Mouse (Mus musculus) midbrain, embryonic 11.5 days (tissue): ENCODE results near the gene Ninl. TPM values are rescaled to one million over a fixed set of nuclear protein-coding genes. Genes with fewer than 3 reads are reported as not detected.
A peak's percentile ranks its signal among the peaks of the same experiment; 100 is the strongest.

Experiments used
- ATAC-seq: fragments of 200-750 bp; cut with Nextera tagmentation; 2 replicates; pipeline ENCODE4 v1.8.0; 2017; ENCODE audit warnings: moderate TSS enrichment, moderate library complexity; ENCODE audit not compliant: low FRiP score
- DNase-seq: peaks from one replicate; pipeline ENCODE4 v3.0.0; 2015; ENCODE audit warnings: low spot score; ENCODE audit errors: missing footprints
- H3K27ac ChIP-seq: fragments of 300-500 bp; sonication (generic); 2 replicates; pipeline ENCODE4 v1.5.1; 2014; ENCODE audit warnings: low read depth, low read length
- H3K27me3 ChIP-seq: fragments of 300-500 bp; sonication (generic); 2 replicates; pipeline ENCODE4 v1.6.1; 2014; ENCODE audit warnings: mild to moderate bottlenecking, low read length, moderate library complexity, mixed read lengths; ENCODE audit not compliant: control insufficient read depth, insufficient read depth
- H3K36me3 ChIP-seq: fragments of 300-500 bp; sonication (generic); 2 replicates; pipeline ENCODE4 v1.6.1; 2014; ENCODE audit warnings: mild to moderate bottlenecking, low read length, moderate library complexity, mixed read lengths; ENCODE audit not compliant: control insufficient read depth, insufficient read depth
- H3K4me1 ChIP-seq: fragments of 300-500 bp; sonication (generic); 2 replicates; pipeline ENCODE4 v1.6.1; 2014; ENCODE audit warnings: low read length; ENCODE audit not compliant: control insufficient read depth, insufficient read depth
- H3K4me2 ChIP-seq: fragments of 300-500 bp; sonication (generic); 2 replicates; pipeline ENCODE4 v1.6.1; 2014; ENCODE audit warnings: mild to moderate bottlenecking, moderate library complexity
- H3K4me3 ChIP-seq: fragments of 300-500 bp; sonication (generic); 2 replicates; pipeline ENCODE4 v1.5.1; 2014; ENCODE audit warnings: low read depth, low read length
- H3K9ac ChIP-seq: fragments of 300-500 bp; sonication (generic); 2 replicates; pipeline ENCODE4 v1.6.1; 2014; ENCODE audit warnings: low read length
- H3K9me3 ChIP-seq: fragments of 300-500 bp; sonication (generic); 2 replicates; pipeline ENCODE4 v1.6.1; 2016; ENCODE audit warnings: low read length; ENCODE audit not compliant: control insufficient read depth
- WGBS: fragments of 180-500 bp; shearing (Covaris S2); extraction: QIAGEN DNeasy Blood & Tissue Kit; methylation state at CpG from one replicate; pipeline ENCODE4 v1.1.7; 2014; 5-methylcytosine and 5-hydroxymethylcytosine counted together
- polyA plus RNA-seq: library from polyadenylated mRNA; unstranded; fragments of >200 nt; fragmentation: Nextera tagmentation; extraction: Ambion mirVana; gene quantifications from 2 replicates; pipeline ENCODE4 v1.2.1, GENCODE M21; 2014

Ninl gene
- polyA plus RNA-seq, 1 experiment from 2014 or later = 11.6 TPM

- Histone ChIP-seq H3K4me1 (no peaks in the 10 kb centered on the region), H3K27ac (no peak overlapping the region), H3K4me3 (no peak overlapping the region), H3K9ac (no peak overlapping the region), H3K9me3 (no peaks in the 10 kb centered on the region), H3K36me3 (no peaks in the 10 kb centered on the region), H3K27me3 (no peaks in the 10 kb centered on the region), H3K4me2 (no peak overlapping the region)
- ATAC-seq (no peak), DNase-seq (no peak)
- WGBS = 88% methylated on average over 10 of the region's 10 CpGs
Observed at GRCm38 (mm10) chr2:151021158-151021557, 18.0 kb downstream of the Ninl start.

GRCm38 (mm10) chr2:151015316-151015715, 23.9 kb downstream of the Ninl start:
- ATAC-seq (no peak), DNase-seq (no peak)
- Histone ChIP-seq H3K4me2 (no peak overlapping the region), H3K36me3 (no peaks in the 10 kb centered on the region), H3K4me1 (no peaks in the 10 kb centered on the region), H3K9me3 (no peaks in the 10 kb centered on the region), H3K4me3 (no peak overlapping the region), H3K27me3 (no peaks in the 10 kb centered on the region; the same call in 1 of the 2 replicates), H3K27ac (no peak overlapping the region), H3K9ac (no peak overlapping the region)
- WGBS = 87% methylated on average over 2 of the region's 2 CpGs

GRCm38 (mm10) chr2:151011273-151011672, 27.9 kb downstream of the Ninl start:
- WGBS = 83% methylated on average over 1 of the region's 1 CpGs
- H3K4me3 ChIP-seq = no peak overlapping the region
- no peak for ATAC-seq
- no peaks in the 10 kb centered on the region for H3K9me3 ChIP-seq
- no peak overlapping the region for H3K9ac ChIP-seq
- no peak for DNase-seq
- H3K4me2 ChIP-seq = no peak overlapping the region
- H3K27me3 ChIP-seq = no peaks in the 10 kb centered on the region; the same call in 1 of the 2 replicates
- no peak overlapping the region for H3K27ac ChIP-seq
- no peaks in the 10 kb centered on the region for H3K36me3 ChIP-seq
- H3K4me1 ChIP-seq = peaks cover 11% of the 10 kb centered on the region

- DNase-seq (no peak), ATAC-seq (peak; percentile 73)
- H3K4me1 ChIP-seq = peaks cover 11% of the 10 kb centered on the region
- WGBS = 77% methylated on average over 1 of the region's 1 CpGs
- H3K9me3 ChIP-seq = no peaks in the 10 kb centered on the region
- H3K4me2 ChIP-seq = peak overlapping the region; percentile 75
- no peak overlapping the region for H3K27ac ChIP-seq
- peak overlapping the region; percentile 54 for H3K4me3 ChIP-seq
- no peaks in the 10 kb centered on the region for H3K36me3 ChIP-seq
- no peaks in the 10 kb centered on the region; the same call in 1 of the 2 replicates for H3K27me3 ChIP-seq
- peak overlapping the region; percentile 80; the same call in 1 of the 2 replicates for H3K9ac ChIP-seq
Observed at GRCm38 (mm10) chr2:151009515-151010085, 29.6 kb downstream of the Ninl start.

- Histone ChIP-seq H3K4me1 (peaks cover 11% of the 10 kb centered on the region), H3K27me3 (no peaks in the 10 kb centered on the region; the same call in 1 of the 2 replicates), H3K4me2 (peak overlapping the region; percentile 75), H3K9ac (peak overlapping the region; percentile 80), H3K27ac (no peak overlapping the region), H3K4me3 (peak overlapping the region; percentile 54), H3K9me3 (no peaks in the 10 kb centered on the region), H3K36me3 (no peaks in the 10 kb centered on the region)
- ATAC-seq (peak; percentile 95), DNase-seq (peak; percentile 98)
- 0% methylated on average over 57 of the region's 57 CpGs for WGBS
Observed at GRCm38 (mm10) chr2:151008939-151009509, 30.2 kb downstream of the Ninl start.

GRCm38 (mm10) chr2:151008517-151008932, 30.7 kb downstream of the Ninl start:
- DNase-seq = peak; percentile 95
- Histone ChIP-seq H3K27ac (no peak overlapping the region), H3K9ac (peak overlapping the region; percentile 80), H3K27me3 (no peaks in the 10 kb centered on the region; the same call in 1 of the 2 replicates), H3K36me3 (no peaks in the 10 kb centered on the region), H3K9me3 (no peaks in the 10 kb centered on the region), H3K4me1 (peaks cover 11% of the 10 kb centered on the region), H3K4me3 (peak overlapping the region; percentile 54), H3K4me2 (peak overlapping the region; percentile 75)
- ATAC-seq = peak; percentile 57
- 0% methylated on average over 21 of the region's 21 CpGs for WGBS

- Histone ChIP-seq H3K4me3 (peak overlapping the region; percentile 54), H3K4me1 (peaks cover 11% of the 10 kb centered on the region), H3K27ac (no peak overlapping the region), H3K9ac (peak overlapping the region; percentile 80), H3K36me3 (no peaks in the 10 kb centered on the region), H3K9me3 (no peaks in the 10 kb centered on the region), H3K4me2 (peak overlapping the region; percentile 75), H3K27me3 (no peaks in the 10 kb centered on the region; the same call in 1 of the 2 replicates)
- ATAC-seq (no peak), DNase-seq (peak; percentile 85)
- 55% methylated on average over 6 of the region's 6 CpGs for WGBS
Observed at GRCm38 (mm10) chr2:151008006-151008405, 31.2 kb downstream of the Ninl start.

GRCm38 (mm10) chr2:151006281-151006945, 32.8 kb downstream of the Ninl start:
- H3K4me2 ChIP-seq = no peak overlapping the region
- H3K9me3 ChIP-seq = no peaks in the 10 kb centered on the region
- H3K27ac ChIP-seq = no peak overlapping the region
- no peak overlapping the region for H3K9ac ChIP-seq
- DNase-seq (no peak), ATAC-seq (no peak)
- H3K36me3 ChIP-seq = no peaks in the 10 kb centered on the region
- peaks cover 11% of the 10 kb centered on the region for H3K4me1 ChIP-seq
- no peak overlapping the region for H3K4me3 ChIP-seq
- WGBS = 72% methylated on average over 5 of the region's 5 CpGs
- no peaks in the 10 kb centered on the region; the same call in 1 of the 2 replicates for H3K27me3 ChIP-seq

- ATAC-seq (no peak), DNase-seq (no peak)
- no peaks in the 10 kb centered on the region for H3K36me3 ChIP-seq
- peaks cover 8% of the 10 kb centered on the region for H3K4me1 ChIP-seq
- no peak overlapping the region for H3K4me2 ChIP-seq
- H3K27me3 ChIP-seq = no peaks in the 10 kb centered on the region
- H3K27ac ChIP-seq = no peak overlapping the region
- 91% methylated on average over 10 of the region's 10 CpGs for WGBS
- H3K4me3 ChIP-seq = no peak overlapping the region
- H3K9ac ChIP-seq = no peak overlapping the region
- no peaks in the 10 kb centered on the region for H3K9me3 ChIP-seq
Observed at GRCm38 (mm10) chr2:151004390-151004789, 34.8 kb downstream of the Ninl start.
